Mouse (Mus musculus) cerebellum, adult (tissue): ENCODE measurements around the gene Crybg2.
A peak's percentile ranks its signal among the peaks of the same experiment; 100 is the strongest.

Experiments
- ATAC-seq: cut with Nextera tagmentation; 2 replicates; pipeline ENCODE4 v1.9.2; 2017; ENCODE audit warnings: mild to moderate bottlenecking, moderate library complexity, mixed read lengths; ENCODE audit not compliant: insufficient number of reproducible peaks, low FRiP score, low TSS enrichment

The Crybg2 gene

GRCm38 (mm10) chr4:134053538-134053937, 7.1 kb upstream of the Crybg2 start, which contains the start of gene Zfp683:
TSS of gene Zfp683 (plus strand) at chr4:134053838.
- ATAC-seq: no peak

DNA sequence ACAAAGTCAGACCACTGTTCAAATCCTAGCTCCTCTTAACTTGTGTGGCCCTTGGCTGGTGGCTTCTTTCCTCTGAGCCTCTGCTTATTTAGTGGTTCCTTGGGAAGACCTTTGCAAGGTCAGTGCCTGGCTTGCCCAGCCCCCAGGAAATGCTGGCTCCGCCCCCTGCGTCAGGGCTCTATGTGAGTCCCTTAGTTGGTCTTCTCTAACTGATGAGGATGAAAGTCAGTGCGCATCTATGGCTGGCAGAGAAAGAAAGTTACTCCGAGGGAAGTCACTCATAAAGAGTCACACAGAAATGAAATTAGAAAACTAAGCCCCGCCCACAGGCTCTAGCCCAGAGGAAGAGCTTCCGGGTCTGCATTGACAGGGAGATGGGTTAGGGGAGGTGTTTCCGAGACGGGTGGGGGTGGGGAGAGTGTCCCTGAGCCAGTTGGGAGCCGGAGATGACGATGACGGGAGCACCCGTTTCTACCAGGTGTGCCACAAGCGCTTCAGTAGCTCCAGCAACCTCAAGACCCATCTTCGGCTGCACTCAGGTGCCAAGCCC, 2.4 kb upstream of the Crybg2 start:
- no peak for ATAC-seq

DNA sequence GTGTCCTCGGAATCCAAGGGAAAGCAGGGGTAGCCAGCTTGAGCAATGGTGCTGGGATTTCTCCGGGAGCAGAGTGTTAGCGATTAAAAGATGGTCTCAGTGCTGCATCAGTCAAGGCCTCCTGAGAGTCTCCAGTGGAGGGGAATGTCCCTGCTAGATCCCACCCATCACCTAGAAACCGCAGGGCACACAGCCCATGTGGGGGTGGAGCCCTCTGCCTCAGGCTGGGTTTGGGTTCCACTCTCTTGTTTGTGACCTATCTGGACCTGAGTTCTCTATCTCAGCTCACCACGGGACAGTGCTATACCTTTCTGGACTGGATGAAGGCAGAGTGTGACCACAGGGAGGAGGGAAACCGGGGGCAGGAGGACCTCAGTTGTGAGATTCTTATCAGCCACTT, 1.7 kb upstream of the Crybg2 start:
- ATAC-seq: no peak

DNA sequence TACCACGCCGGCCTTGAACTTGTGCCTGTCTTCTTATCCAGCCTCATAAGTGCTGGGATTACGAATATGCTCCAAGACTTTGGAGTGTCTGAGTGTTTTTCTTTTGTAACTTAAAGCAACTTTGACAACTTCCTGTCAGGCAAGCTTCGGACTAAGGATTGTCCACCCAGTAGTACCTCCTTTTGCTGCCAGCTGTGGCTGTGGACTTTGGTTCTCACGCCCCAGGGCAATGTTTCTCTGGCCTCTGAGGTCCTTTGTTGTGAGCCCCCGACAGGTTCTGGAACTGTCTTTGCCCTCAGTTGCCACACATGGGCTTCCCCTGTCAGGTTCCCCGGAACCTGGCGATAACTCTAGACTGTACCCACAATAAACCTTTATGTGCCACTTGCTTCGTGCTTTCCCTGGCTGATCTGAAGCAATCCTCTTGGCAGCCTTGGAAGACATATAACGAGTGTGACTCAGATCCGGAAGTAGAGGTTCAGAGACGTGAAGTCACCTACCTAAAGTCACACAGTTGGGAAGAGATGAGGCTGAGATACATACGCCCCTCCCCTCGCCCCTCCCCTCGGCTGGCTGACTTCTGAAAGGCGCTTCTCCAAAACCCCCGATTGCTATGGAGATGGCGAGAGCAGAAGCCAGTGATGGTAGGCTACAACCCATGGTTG, 683 bp downstream of the Crybg2 start:
- no peak for ATAC-seq

- ATAC-seq: no peak
These were observed 1.4 kb downstream of the Crybg2 start for GRCm38 (mm10) chr4:134061944-134062446.

- ATAC-seq: no peak
These were observed 1.9 kb downstream of the Crybg2 start for GRCm38 (mm10) chr4:134062561-134062960.

DNA sequence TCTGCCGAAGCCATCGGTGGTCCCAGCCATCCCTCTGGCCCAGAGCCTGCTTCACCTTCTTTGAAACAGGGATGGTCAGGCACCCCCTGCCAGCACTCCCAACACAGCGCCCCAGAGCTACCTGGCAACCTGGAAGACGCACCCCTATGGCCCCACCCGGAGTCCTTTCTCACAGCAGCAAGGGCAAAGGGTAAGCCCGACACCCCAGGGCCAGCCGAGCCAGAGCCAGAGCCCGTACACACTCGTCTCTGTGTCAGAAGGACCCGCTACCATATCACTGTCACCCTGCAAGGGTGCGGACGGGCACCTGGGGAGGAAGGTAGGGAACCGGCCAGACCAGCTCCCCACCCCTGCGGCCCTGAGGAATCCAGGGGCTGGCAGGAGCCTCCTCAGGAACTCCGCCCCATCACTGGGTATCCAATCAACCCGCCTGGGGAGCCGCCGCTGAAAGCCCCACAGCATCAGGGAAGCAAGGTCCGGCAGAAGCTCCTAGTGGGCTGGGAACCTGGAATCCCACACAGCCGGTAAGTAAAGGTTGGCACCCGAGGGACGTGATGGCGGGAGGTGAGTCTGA, 4.9 kb downstream of the Crybg2 start:
- ATAC-seq: no peak

GRCm38 (mm10) chr4:134067383-134067782, 6.8 kb downstream of the Crybg2 start:
- no peak for ATAC-seq

DNA sequence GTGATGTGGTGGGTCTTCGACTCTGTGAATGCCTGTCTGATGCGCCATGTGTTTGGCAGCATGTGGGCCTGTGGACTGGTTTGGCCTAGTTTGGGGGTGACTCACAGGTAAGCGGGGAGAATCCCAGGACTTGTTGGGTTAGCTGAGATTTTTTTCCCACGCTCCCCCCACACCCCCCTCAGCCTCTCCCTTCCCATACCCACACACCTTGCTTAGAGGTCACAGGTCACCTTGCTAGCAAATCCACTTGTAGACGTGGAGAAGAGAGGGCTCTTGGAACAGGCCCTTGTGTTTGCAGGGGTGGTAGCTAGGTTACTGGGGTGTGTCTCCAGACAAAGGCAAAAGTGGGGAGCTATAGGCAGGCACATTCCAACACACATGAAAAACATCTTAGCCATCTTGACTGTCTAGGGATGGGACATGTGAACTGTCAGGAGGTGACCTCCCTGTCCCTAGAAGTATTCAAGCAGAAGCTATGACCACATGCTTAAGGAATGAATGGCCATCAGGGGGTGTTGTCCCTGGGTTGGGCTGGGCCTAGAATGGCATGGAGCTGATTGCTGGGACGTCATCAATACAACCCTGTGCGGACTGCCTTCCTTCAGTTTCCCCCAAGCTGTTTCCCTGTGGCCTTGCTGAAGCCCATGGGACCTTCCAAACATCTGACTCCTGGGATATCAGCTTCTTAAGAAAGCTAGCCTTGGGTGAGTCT, 7.4 kb downstream of the Crybg2 start:
- ATAC-seq: no peak

DNA sequence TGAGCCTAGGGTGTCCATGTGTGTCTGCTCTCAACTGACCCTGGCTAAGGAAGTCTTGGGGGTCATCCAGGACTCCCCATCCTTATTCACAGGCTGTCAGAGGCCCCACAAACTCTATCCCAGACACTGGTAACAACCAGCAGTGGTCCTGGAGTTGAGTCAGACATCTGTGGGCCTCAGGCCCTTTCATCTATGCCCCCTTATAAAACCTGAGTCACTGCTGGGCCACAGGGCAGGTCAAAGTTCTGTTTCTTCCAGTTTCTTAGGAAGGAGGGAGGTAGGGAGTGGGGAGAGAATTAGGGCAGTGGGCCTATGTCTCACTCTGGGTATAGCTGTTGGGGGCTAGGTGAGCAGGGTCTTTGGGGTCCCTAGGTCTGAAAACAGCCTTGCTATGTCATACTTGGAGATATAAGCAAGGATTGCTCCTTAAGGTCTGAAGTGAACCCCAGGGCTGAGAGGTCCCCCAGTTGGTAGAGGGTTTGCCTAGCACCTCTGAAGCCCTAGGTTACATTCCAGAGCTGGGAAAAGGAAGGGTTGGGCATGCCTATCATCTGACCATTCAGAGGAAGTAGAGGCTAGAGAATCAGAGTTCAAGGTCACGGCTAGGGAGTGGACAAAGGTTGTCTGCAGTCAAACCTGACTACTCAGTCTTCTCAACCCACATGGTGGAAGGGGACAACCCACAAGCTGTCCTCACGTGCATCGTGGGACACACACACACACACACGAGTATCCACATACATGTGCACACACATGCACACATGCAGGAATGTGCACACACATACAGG, 8.4 kb downstream of the Crybg2 start:
- no peak for ATAC-seq

- no peak for ATAC-seq
These were observed 18.1 kb downstream of the Crybg2 start for GRCm38 (mm10) chr4:134078694-134079093.

- no peak for ATAC-seq
These were observed 20.1 kb downstream of the Crybg2 start for GRCm38 (mm10) chr4:134080674-134081073.

GRCm38 (mm10) chr4:134081730-134082386, 21.2 kb downstream of the Crybg2 start:
- ATAC-seq: peak; percentile 36; the same call in 1 of the 2 replicates

- ATAC-seq: no peak
These were observed 21.8 kb downstream of the Crybg2 start for GRCm38 (mm10) chr4:134082460-134082859.

GRCm38 (mm10) chr4:134084999-134085398, 24.4 kb downstream of the Crybg2 start:
- ATAC-seq: no peak

- peak; percentile 82; the same call in 1 of the 2 replicates for ATAC-seq
These were observed 26.8 kb downstream of the Crybg2 start for GRCm38 (mm10) chr4:134087412-134087811.

GRCm38 (mm10) chr4:134089029-134089428, 28.4 kb downstream of the Crybg2 start:
- no peak for ATAC-seq

GRCm38 (mm10) chr4:134090521-134091224, 30.1 kb downstream of the Crybg2 start:
- ATAC-seq: no peak

- no peak for ATAC-seq
These were observed 30.6 kb downstream of the Crybg2 start for GRCm38 (mm10) chr4:134091225-134091529.
